Comparison of ENCODE assay signal across 8 mouse cellular contexts in genomic region chr4:101182603-101183011, GRCm38 (mm10).
DNase-seq lines count a peak whose midpoint lies in the region; ATAC-seq and TF ChIP-seq lines count a peak whose summit lies in the region.

No protein-coding gene starts in this region.

- peak; percentile 61; the same call in 1 of the 2 replicates for ATAC-seq in kidney, postnatal 0 days (replicated peaks; ENCODE audit: low FRiP score, low read depth)

- H3K27ac ChIP-seq in brown adipose tissue, adult 24 weeks (replicated peaks; ENCODE audit: low read depth, low read length) = peak overlapping the region; percentile 74
- H3K27ac ChIP-seq in kidney, postnatal 0 days = peak overlapping the region; percentile 69

- H3K36me3 ChIP-seq in kidney, postnatal 0 days (ENCODE audit: insufficient read depth, low read length) = peaks cover 28% of the 10 kb centered on the region; the same call in 1 of the 2 replicates
- peaks cover 12% of the 10 kb centered on the region for H3K36me3 ChIP-seq in myocyte (ENCODE audit: control insufficient read depth, insufficient read depth)

- TF ChIP-seq CTCF in kidney, postnatal 0 days (IDR thresholded peaks at IDR 0.05; ENCODE audit: low read depth) = no peak

- no peak for TF ChIP-seq POLR2A in myocyte (IDR thresholded peaks at IDR 0.05; ENCODE audit: insufficient read length, low read depth)

- H3ac ChIP-seq in myocyte (ENCODE audit: control insufficient read depth, insufficient read length) = no peak overlapping the region

- DNase-seq in gastrocnemius, postnatal 25 days = peak; percentile 27
- no peak for DNase-seq in gastrocnemius, postnatal 4 days (ENCODE audit: low spot score in 2 of 2)
- peak; percentile 86 for DNase-seq in kidney, postnatal 0 days (ENCODE audit: low spot score)
- no peak for DNase-seq in retina, postnatal 1 day
- no peak for DNase-seq in adrenal gland, adult 8-10 months
- DNase-seq in urinary bladder, postnatal 10 days (ENCODE audit: low spot score) = no peak

- H3K9ac ChIP-seq in kidney, postnatal 0 days (ENCODE audit: low read depth, low read length) = no peak overlapping the region

- peaks cover 6% of the 10 kb centered on the region; the same call in 1 of the 2 replicates for H3K4me1 ChIP-seq in brown adipose tissue, adult 24 weeks (ENCODE audit: control insufficient read depth, insufficient read depth, insufficient read length, low read length)
- 0 out of 2 replicates have a peak, but pooled peaks cover 3% of the 10 kb centered on the region for H3K4me1 ChIP-seq in kidney, postnatal 0 days (replicated peaks; ENCODE audit: insufficient read depth, low read length)

- H3K9me3 ChIP-seq in kidney, postnatal 0 days (replicated peaks; ENCODE audit: low read length) = no peaks in the 10 kb centered on the region

- 29% methylated on average over 9 of the region's 9 CpGs for WGBS in kidney, postnatal 0 days

- peak overlapping the region; percentile 19; the same call in 1 of the 2 replicates for H3K4me3 ChIP-seq in brown adipose tissue, adult 24 weeks (ENCODE audit: insufficient read depth, low read depth, low read length)
- no peak overlapping the region for H3K4me3 ChIP-seq in kidney, postnatal 0 days (replicated peaks; ENCODE audit: low read depth, low read length)
- no peak overlapping the region for H3K4me3 ChIP-seq in myocyte

- H3K27me3 ChIP-seq in kidney, postnatal 0 days (ENCODE audit: insufficient read depth, low read length) = no peaks in the 10 kb centered on the region
- H3K27me3 ChIP-seq in myocyte (ENCODE audit: control insufficient read depth, insufficient read depth, insufficient read length) = no peaks in the 10 kb centered on the region

- H3K79me2 ChIP-seq in myocyte (ENCODE audit: control insufficient read depth, insufficient read depth) = no peaks in the 10 kb centered on the region

- no peak overlapping the region; the same call in 1 of the 2 replicates for H3K4me2 ChIP-seq in kidney, postnatal 0 days (ENCODE audit: low read length)
- H3K4me2 ChIP-seq in myocyte (ENCODE audit: low read depth) = peak overlapping the region; percentile 12

TF ChIP-seq in myocyte, 11 proteins besides CTCF, POLR2A, EP300 and RAD21:
- TF ChIP-seq REST (IDR thresholded peaks at IDR 0.05; ENCODE audit: insufficient read depth, insufficient read length) = no peak
- peak in 2 of 3 experiments; percentile 4 to 36 for TF ChIP-seq MYOD1 (IDR thresholded peaks at IDR 0.05; ENCODE audit: control insufficient read depth in 1 of 3, insufficient read length in 2 of 3, low read depth in 2 of 3)
- no peak for TF ChIP-seq CEBPB (IDR thresholded peaks at IDR 0.05; ENCODE audit: insufficient read depth, poor library complexity, severe bottlenecking)

Comparison
In these comparisons a context has a peak if more than half of its experiments do, and no peak if none do; other contexts are left out.
1. DNase-seq: peak in gastrocnemius, postnatal 25 days (single experiment) and kidney, postnatal 0 days (single experiment); none in gastrocnemius, postnatal 4 days (0 of 2), retina, postnatal 1 day (single experiment), adrenal gland, adult 8-10 months (single experiment) and urinary bladder, postnatal 10 days (single experiment).